Mouse (Mus musculus): ENCODE measurements around the gene Ctcf. TPM values are rescaled to one million over a fixed set of nuclear protein-coding genes. Genes with fewer than 3 reads are reported as not detected.

Ctcf gene
- polyA plus RNA-seq, 1 experiment, result 7.2 TPM

- H3K27ac ChIP-seq (ENCODE audit: control insufficient read depth, insufficient read depth, low read depth, low read length), result no peak overlapping the region
- no peaks in the 10 kb centered on the region for H3K27me3 ChIP-seq (ENCODE audit: control insufficient read depth, insufficient read depth, low read length)
- H3K4me1 ChIP-seq (ENCODE audit: control insufficient read depth, insufficient read depth, low read length), result peaks cover 27% of the 10 kb centered on the region
- H3K36me3 ChIP-seq (ENCODE audit: control insufficient read depth, insufficient read depth, low read length), result no peaks in the 10 kb centered on the region
- TF ChIP-seq POLR2A (IDR thresholded peaks at IDR 0.05; ENCODE audit: control insufficient read depth, low read depth, low read length) (no peak), CTCF (IDR thresholded peaks at IDR 0.05; ENCODE audit: control insufficient read depth, insufficient read depth, insufficient replicate concordance, low read depth, low read length) (no peak)
- H3K4me3 ChIP-seq (ENCODE audit: control insufficient read depth, low read depth, low read length), result no peak overlapping the region
These were observed 27.0 kb upstream of the Ctcf start for GRCm38 (mm10) chr8:105609355-105609754.

GRCm38 (mm10) chr8:105609771-105610170 is 26.6 kb upstream of the Ctcf start:
- TF ChIP-seq CTCF (IDR thresholded peaks at IDR 0.05; ENCODE audit: control insufficient read depth, insufficient read depth, insufficient replicate concordance, low read depth, low read length), result no peak
- TF ChIP-seq POLR2A (IDR thresholded peaks at IDR 0.05; ENCODE audit: control insufficient read depth, low read depth, low read length), result no peak
- no peaks in the 10 kb centered on the region for H3K36me3 ChIP-seq (ENCODE audit: control insufficient read depth, insufficient read depth, low read length)
- no peaks in the 10 kb centered on the region for H3K27me3 ChIP-seq (ENCODE audit: control insufficient read depth, insufficient read depth, low read length)
- no peak overlapping the region for H3K27ac ChIP-seq (ENCODE audit: control insufficient read depth, insufficient read depth, low read depth, low read length)
- no peak overlapping the region for H3K4me3 ChIP-seq (ENCODE audit: control insufficient read depth, low read depth, low read length)
- peaks cover 30% of the 10 kb centered on the region for H3K4me1 ChIP-seq (ENCODE audit: control insufficient read depth, insufficient read depth, low read length)

GRCm38 (mm10) chr8:105611836-105612235 is 24.5 kb upstream of the Ctcf start:
- Histone ChIP-seq H3K4me3 (ENCODE audit: control insufficient read depth, low read depth, low read length) (no peak overlapping the region), H3K4me1 (ENCODE audit: control insufficient read depth, insufficient read depth, low read length) (peaks cover 22% of the 10 kb centered on the region), H3K27ac (ENCODE audit: control insufficient read depth, insufficient read depth, low read depth, low read length) (no peak overlapping the region), H3K27me3 (ENCODE audit: control insufficient read depth, insufficient read depth, low read length) (no peaks in the 10 kb centered on the region), H3K36me3 (ENCODE audit: control insufficient read depth, insufficient read depth, low read length) (no peaks in the 10 kb centered on the region)
- TF ChIP-seq POLR2A (IDR thresholded peaks at IDR 0.05; ENCODE audit: control insufficient read depth, low read depth, low read length), result no peak
- no peak for TF ChIP-seq CTCF (IDR thresholded peaks at IDR 0.05; ENCODE audit: control insufficient read depth, insufficient read depth, insufficient replicate concordance, low read depth, low read length)

- TF ChIP-seq CTCF (IDR thresholded peaks at IDR 0.05; ENCODE audit: control insufficient read depth, insufficient read depth, insufficient replicate concordance, low read depth, low read length) (no peak), POLR2A (IDR thresholded peaks at IDR 0.05; ENCODE audit: control insufficient read depth, low read depth, low read length) (no peak)
- Histone ChIP-seq H3K27me3 (ENCODE audit: control insufficient read depth, insufficient read depth, low read length) (no peaks in the 10 kb centered on the region), H3K4me1 (ENCODE audit: control insufficient read depth, insufficient read depth, low read length) (peaks cover 15% of the 10 kb centered on the region), H3K4me3 (ENCODE audit: control insufficient read depth, low read depth, low read length) (peak overlapping the region; percentile 87), H3K36me3 (ENCODE audit: control insufficient read depth, insufficient read depth, low read length) (no peaks in the 10 kb centered on the region), H3K27ac (ENCODE audit: control insufficient read depth, insufficient read depth, low read depth, low read length) (no peak overlapping the region)
These were observed 23.3 kb upstream of the Ctcf start for GRCm38 (mm10) chr8:105613037-105613436.

GRCm38 (mm10) chr8:105613830-105614511 is 22.4 kb upstream of the Ctcf start:
- H3K27me3 ChIP-seq (ENCODE audit: control insufficient read depth, insufficient read depth, low read length), result no peaks in the 10 kb centered on the region
- H3K27ac ChIP-seq (ENCODE audit: control insufficient read depth, insufficient read depth, low read depth, low read length), result no peak overlapping the region
- TF ChIP-seq POLR2A (IDR thresholded peaks at IDR 0.05; ENCODE audit: control insufficient read depth, low read depth, low read length), result no peak

GRCm38 (mm10) chr8:105615942-105616341 is 20.4 kb upstream of the Ctcf start:
- no peak overlapping the region for H3K4me3 ChIP-seq (ENCODE audit: control insufficient read depth, low read depth, low read length)
- peaks cover 15% of the 10 kb centered on the region for H3K4me1 ChIP-seq (ENCODE audit: control insufficient read depth, insufficient read depth, low read length)
- H3K27ac ChIP-seq (ENCODE audit: control insufficient read depth, insufficient read depth, low read depth, low read length), result no peak overlapping the region
- H3K36me3 ChIP-seq (ENCODE audit: control insufficient read depth, insufficient read depth, low read length), result no peaks in the 10 kb centered on the region
- H3K27me3 ChIP-seq (ENCODE audit: control insufficient read depth, insufficient read depth, low read length), result no peaks in the 10 kb centered on the region
- TF ChIP-seq POLR2A (IDR thresholded peaks at IDR 0.05; ENCODE audit: control insufficient read depth, low read depth, low read length) (no peak), CTCF (IDR thresholded peaks at IDR 0.05; ENCODE audit: control insufficient read depth, insufficient read depth, insufficient replicate concordance, low read depth, low read length) (no peak)

More at GRCm38 (mm10) chr8:105613830-105614511, 22.4 kb upstream of the Ctcf start:
- Histone ChIP-seq H3K4me1 (ENCODE audit: control insufficient read depth, insufficient read depth, low read length) (peaks cover 15% of the 10 kb centered on the region), H3K4me3 (ENCODE audit: control insufficient read depth, low read depth, low read length) (peak overlapping the region; percentile 87), H3K36me3 (ENCODE audit: control insufficient read depth, insufficient read depth, low read length) (no peaks in the 10 kb centered on the region)

- Histone ChIP-seq H3K4me3 (ENCODE audit: control insufficient read depth, low read depth, low read length) (no peak overlapping the region), H3K27me3 (ENCODE audit: control insufficient read depth, insufficient read depth, low read length) (no peaks in the 10 kb centered on the region), H3K4me1 (ENCODE audit: control insufficient read depth, insufficient read depth, low read length) (peaks cover 15% of the 10 kb centered on the region), H3K27ac (ENCODE audit: control insufficient read depth, insufficient read depth, low read depth, low read length) (no peak overlapping the region), H3K36me3 (ENCODE audit: control insufficient read depth, insufficient read depth, low read length) (no peaks in the 10 kb centered on the region)
- no peak for TF ChIP-seq POLR2A (IDR thresholded peaks at IDR 0.05; ENCODE audit: control insufficient read depth, low read depth, low read length)
These were observed 18.7 kb upstream of the Ctcf start for GRCm38 (mm10) chr8:105617451-105618278.

Measured in testis, adult 2 months (tissue).